Mouse (Mus musculus) forebrain, embryonic 13.5 days (tissue): ENCODE results near the gene Iqck. TPM values are rescaled to one million over a fixed set of nuclear protein-coding genes. Genes with fewer than 3 reads are reported as not detected.

ENCODE experiments used
- ATAC-seq: fragments of 200-750 bp; cut with Nextera tagmentation; 2 replicates; pipeline ENCODE4 v1.8.0; 2017
- H3K27ac ChIP-seq: fragments of 300-500 bp; sonication (generic); 2 replicates; pipeline ENCODE4 v1.5.1; 2015; ENCODE audit warnings: inconsistent platforms, mild to moderate bottlenecking, moderate library complexity
- H3K27me3 ChIP-seq: fragments of 300-500 bp; sonication (generic); 2 replicates; pipeline ENCODE4 v1.6.1; 2015; ENCODE audit warnings: mild to moderate bottlenecking, inconsistent platforms
- H3K36me3 ChIP-seq: fragments of 300-500 bp; sonication (generic); 2 replicates; pipeline ENCODE4 v1.6.1; 2015; ENCODE audit warnings: mild to moderate bottlenecking, inconsistent platforms; ENCODE audit not compliant: poor library complexity, severe bottlenecking
- H3K4me1 ChIP-seq: fragments of 300-500 bp; sonication (generic); 2 replicates; pipeline ENCODE4 v1.6.1; 2015; ENCODE audit warnings: inconsistent platforms
- H3K4me2 ChIP-seq: fragments of 300-500 bp; sonication (generic); 2 replicates; pipeline ENCODE4 v1.6.1; 2015; ENCODE audit warnings: inconsistent platforms, mild to moderate bottlenecking, moderate library complexity
- H3K4me3 ChIP-seq: fragments of 300-500 bp; sonication (generic); 2 replicates; pipeline ENCODE4 v1.5.1; 2015; ENCODE audit warnings: mild to moderate bottlenecking, inconsistent platforms
- H3K9ac ChIP-seq: fragments of 300-500 bp; sonication (generic); 2 replicates; pipeline ENCODE4 v1.6.1; 2015; ENCODE audit warnings: mild to moderate bottlenecking, inconsistent platforms
- H3K9me3 ChIP-seq: fragments of 300-500 bp; sonication (generic); replicated peaks from 2 replicates; pipeline ENCODE4 v1.6.1; 2016; ENCODE audit warnings: inconsistent platforms
- WGBS: fragments of 180-500 bp; shearing (Covaris S2); methylation state at CpG from one replicate; pipeline ENCODE4 v1.1.7; 2015; 5-methylcytosine and 5-hydroxymethylcytosine counted together
- polyA plus RNA-seq: library from polyadenylated mRNA; unstranded; fragments of >200 nt; fragmentation: Nextera tagmentation; extraction: Ambion mirVana; gene quantifications from 2 replicates; pipeline ENCODE4 v1.2.1, GENCODE M21; 2015

The Iqck gene
- polyA plus RNA-seq, 1 experiment from 2014 or later = 3.1 TPM

DNA sequence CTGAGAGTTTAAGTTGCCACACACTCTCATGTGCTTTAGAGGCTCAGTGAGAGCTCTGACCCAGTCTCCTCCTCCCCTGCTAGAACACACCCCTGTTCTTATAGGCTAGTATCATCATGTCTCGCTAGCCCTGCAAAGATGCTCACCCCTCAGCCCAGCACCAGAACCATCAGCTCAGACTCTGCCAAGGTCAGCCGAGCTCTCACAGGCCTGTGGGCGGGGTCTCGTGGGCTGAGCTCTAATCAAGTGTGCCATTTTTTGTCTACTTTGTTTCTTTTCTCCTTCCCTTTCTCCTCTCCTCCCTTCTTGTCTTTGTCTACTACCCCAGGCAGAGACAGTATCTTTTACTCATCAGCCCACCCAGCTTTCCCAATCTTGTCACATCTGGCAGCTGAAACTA, 130.2 kb downstream of the Iqck start:
- WGBS = 78% methylated on average over 4 of the region's 4 CpGs
- Histone ChIP-seq H3K27ac (no peak overlapping the region), H3K9me3 (no peaks in the 10 kb centered on the region), H3K4me3 (no peak overlapping the region), H3K9ac (no peak overlapping the region), H3K27me3 (no peaks in the 10 kb centered on the region), H3K4me2 (no peak overlapping the region), H3K36me3 (peaks cover 37% of the 10 kb centered on the region), H3K4me1 (peaks cover 44% of the 10 kb centered on the region)
- ATAC-seq = no peak

DNA sequence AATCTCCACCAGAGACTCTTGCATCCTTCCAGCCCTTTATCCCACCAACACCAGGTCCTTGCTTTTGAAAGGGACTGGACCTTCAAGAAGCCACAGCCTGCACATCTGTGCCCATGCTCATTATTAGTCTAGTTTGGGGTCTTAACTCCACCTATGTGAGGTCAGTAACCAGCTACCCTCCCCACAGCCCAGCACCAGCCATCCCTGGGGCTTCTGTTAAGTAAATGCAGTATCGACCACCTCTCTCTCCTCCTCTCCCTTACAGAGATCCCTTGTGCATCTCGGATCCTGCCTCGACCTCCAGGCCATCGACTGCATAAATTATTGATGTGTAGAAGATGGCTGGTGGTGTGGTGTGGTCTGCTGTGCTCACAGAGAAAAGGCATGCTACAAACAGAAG, 130.8 kb downstream of the Iqck start:
- H3K9me3 ChIP-seq = no peaks in the 10 kb centered on the region
- H3K27me3 ChIP-seq = no peaks in the 10 kb centered on the region
- H3K4me1 ChIP-seq = peaks cover 50% of the 10 kb centered on the region
- no peak overlapping the region for H3K9ac ChIP-seq
- ATAC-seq = no peak
- no peak overlapping the region for H3K4me2 ChIP-seq
- H3K4me3 ChIP-seq = no peak overlapping the region
- peaks cover 31% of the 10 kb centered on the region for H3K36me3 ChIP-seq
- WGBS = 82% methylated on average over 4 of the region's 4 CpGs
- H3K27ac ChIP-seq = no peak overlapping the region

DNA sequence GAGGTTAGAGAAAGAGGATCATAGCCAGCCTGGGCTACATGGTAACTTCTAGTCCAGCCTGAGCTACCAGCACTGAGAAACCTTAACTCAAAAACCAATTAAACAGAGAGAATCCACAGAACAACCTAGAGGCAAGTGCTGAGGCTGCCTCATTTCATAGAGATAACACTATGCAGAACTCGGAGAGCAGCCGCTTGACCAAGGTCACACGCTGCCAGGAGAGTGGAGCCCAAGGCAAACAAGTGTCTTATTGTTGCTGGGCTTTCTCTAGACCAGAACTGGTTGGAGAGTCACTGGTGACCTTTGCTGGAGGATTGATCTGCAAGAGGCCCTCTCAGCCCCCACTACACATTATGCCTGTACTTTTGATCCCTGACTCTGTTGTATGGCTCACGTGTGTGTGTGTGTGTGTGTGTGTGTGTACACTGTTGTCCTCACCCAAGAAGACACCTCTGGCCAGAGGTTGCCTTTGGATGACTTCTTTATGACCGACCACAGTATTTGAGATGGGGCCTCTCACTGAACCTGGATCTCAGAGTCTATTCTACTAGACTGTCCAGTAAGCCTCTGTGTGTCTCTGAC, 133.8 kb downstream of the Iqck start:
- WGBS = 92% methylated on average over 5 of the region's 5 CpGs
- H3K36me3 ChIP-seq = peaks cover under 1% of the 10 kb centered on the region
- ATAC-seq = no peak
- H3K4me2 ChIP-seq = no peak overlapping the region
- H3K4me1 ChIP-seq = peaks cover 72% of the 10 kb centered on the region
- H3K9ac ChIP-seq = no peak overlapping the region
- H3K4me3 ChIP-seq = no peak overlapping the region
- no peaks in the 10 kb centered on the region for H3K9me3 ChIP-seq
- H3K27ac ChIP-seq = peak overlapping the region; percentile 70
- H3K27me3 ChIP-seq = no peaks in the 10 kb centered on the region

GRCm38 (mm10) chr7:118990282-118990681, 134.7 kb downstream of the Iqck start:
- Histone ChIP-seq H3K36me3 (no peaks in the 10 kb centered on the region), H3K4me1 (peaks cover 78% of the 10 kb centered on the region), H3K9me3 (no peaks in the 10 kb centered on the region), H3K27me3 (no peaks in the 10 kb centered on the region), H3K27ac (peak overlapping the region; percentile 70), H3K9ac (no peak overlapping the region), H3K4me3 (no peak overlapping the region), H3K4me2 (peak overlapping the region; percentile 25)
- 50% methylated on average over 6 of the region's 6 CpGs for WGBS
- ATAC-seq = peak; percentile 12; the same call in 1 of the 2 replicates

- WGBS = 47% methylated on average over 4 of the region's 4 CpGs
- no peaks in the 10 kb centered on the region for H3K36me3 ChIP-seq
- no peak for ATAC-seq
- no peaks in the 10 kb centered on the region for H3K9me3 ChIP-seq
- H3K4me3 ChIP-seq = no peak overlapping the region
- no peak overlapping the region for H3K9ac ChIP-seq
- peak overlapping the region; percentile 90 for H3K4me2 ChIP-seq
- no peaks in the 10 kb centered on the region for H3K27me3 ChIP-seq
- peaks cover 75% of the 10 kb centered on the region for H3K4me1 ChIP-seq
- H3K27ac ChIP-seq = peak overlapping the region; percentile 85; the same call in 1 of the 2 replicates
These were observed 135.9 kb downstream of the Iqck start for GRCm38 (mm10) chr7:118991341-118991884.

DNA sequence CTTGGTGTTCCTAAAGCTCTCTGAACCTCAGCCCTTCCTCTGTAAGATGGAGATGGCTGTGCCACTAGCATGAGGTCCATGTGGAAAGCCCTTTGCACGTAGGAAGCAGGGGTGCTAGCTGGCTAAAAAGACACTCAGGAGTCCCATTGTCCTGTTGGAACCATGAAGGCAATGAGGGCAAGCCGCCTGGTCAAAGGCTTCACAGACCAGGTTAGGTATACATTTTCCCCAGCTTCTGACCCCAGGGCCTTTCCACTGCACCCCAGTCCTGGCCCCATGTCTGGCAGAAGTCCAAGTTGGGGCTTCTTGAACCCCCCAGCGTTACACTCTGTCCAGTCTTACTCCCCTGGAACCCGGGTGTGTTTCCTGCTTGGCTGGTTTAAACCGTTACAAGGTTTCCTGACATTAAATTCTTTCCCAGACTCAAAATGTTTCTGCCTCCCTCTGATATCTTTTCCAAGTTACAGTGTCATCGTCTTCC, 136.6 kb downstream of the Iqck start:
- H3K4me1 ChIP-seq = peaks cover 74% of the 10 kb centered on the region
- H3K9ac ChIP-seq = no peak overlapping the region
- peaks cover 6% of the 10 kb centered on the region; the same call in 1 of the 2 replicates for H3K27me3 ChIP-seq
- H3K36me3 ChIP-seq = no peaks in the 10 kb centered on the region
- H3K4me3 ChIP-seq = peak overlapping the region; percentile 66
- ATAC-seq = no peak
- peak overlapping the region; percentile 85 for H3K27ac ChIP-seq
- H3K9me3 ChIP-seq = no peaks in the 10 kb centered on the region
- H3K4me2 ChIP-seq = peak overlapping the region; percentile 90
- 16% methylated on average over 6 of the region's 6 CpGs for WGBS

DNA sequence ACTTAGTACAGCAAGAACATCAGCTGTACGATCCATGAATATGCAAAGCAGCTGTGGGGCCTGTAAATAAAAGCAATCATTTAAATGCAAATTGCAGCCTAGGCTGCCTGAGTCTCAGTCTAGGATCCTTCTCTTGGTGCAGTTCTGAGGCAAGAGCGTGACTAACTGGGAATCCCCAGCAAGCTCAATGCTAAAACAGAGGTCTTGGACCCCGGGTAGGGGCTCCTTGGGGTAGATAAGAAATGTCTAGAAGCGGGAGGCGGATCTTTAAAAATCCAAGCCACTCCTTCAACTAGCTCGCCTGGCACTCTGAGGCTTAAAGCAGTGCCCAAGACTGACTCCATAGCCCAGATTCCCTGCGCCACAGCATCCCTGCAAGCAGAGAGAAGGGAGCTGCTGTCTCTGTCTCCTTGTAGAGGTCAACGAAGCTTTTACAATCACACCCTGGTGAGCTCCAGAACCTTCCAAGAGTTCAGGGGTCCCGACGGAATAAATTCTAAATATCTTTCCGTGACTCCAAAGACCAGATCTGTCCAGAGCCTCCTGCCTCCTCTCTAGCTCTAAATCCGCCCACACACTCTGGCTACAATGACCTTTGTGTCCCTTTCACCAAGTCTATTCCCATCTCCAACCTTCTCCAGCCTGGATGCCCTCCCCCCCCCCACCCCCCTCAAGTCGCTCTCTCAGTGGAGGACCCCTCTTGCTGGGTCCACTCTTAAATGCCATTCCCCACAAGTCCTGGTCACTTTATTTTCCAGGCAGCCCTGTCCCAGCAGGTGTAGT, 137.3 kb downstream of the Iqck start:
- H3K4me1 ChIP-seq = peaks cover 69% of the 10 kb centered on the region
- H3K9me3 ChIP-seq = no peaks in the 10 kb centered on the region
- 13% methylated on average over 13 of the region's 13 CpGs for WGBS

GRCm38 (mm10) chr7:118993597-118994230, 138.2 kb downstream of the Iqck start:
- Histone ChIP-seq H3K27ac (peak overlapping the region; percentile 85), H3K4me2 (peak overlapping the region; percentile 90), H3K4me1 (peaks cover 67% of the 10 kb centered on the region), H3K9me3 (no peaks in the 10 kb centered on the region), H3K9ac (peak overlapping the region; percentile 79), H3K4me3 (peak overlapping the region; percentile 66), H3K27me3 (peaks cover 6% of the 10 kb centered on the region; the same call in 1 of the 2 replicates), H3K36me3 (no peaks in the 10 kb centered on the region)
- peak; percentile 16 for ATAC-seq
- WGBS = under 1% methylated on average over 26 of the region's 26 CpGs

More for the DNA sequence above, 137.3 kb downstream of the Iqck start:
- H3K27ac ChIP-seq = peak overlapping the region; percentile 85
- ATAC-seq = peak; percentile 23
- H3K9ac ChIP-seq = peak overlapping the region; percentile 79
- peak overlapping the region; percentile 66 for H3K4me3 ChIP-seq
- peak overlapping the region; percentile 90 for H3K4me2 ChIP-seq
- no peaks in the 10 kb centered on the region for H3K36me3 ChIP-seq
- peaks cover 6% of the 10 kb centered on the region; the same call in 1 of the 2 replicates for H3K27me3 ChIP-seq

DNA sequence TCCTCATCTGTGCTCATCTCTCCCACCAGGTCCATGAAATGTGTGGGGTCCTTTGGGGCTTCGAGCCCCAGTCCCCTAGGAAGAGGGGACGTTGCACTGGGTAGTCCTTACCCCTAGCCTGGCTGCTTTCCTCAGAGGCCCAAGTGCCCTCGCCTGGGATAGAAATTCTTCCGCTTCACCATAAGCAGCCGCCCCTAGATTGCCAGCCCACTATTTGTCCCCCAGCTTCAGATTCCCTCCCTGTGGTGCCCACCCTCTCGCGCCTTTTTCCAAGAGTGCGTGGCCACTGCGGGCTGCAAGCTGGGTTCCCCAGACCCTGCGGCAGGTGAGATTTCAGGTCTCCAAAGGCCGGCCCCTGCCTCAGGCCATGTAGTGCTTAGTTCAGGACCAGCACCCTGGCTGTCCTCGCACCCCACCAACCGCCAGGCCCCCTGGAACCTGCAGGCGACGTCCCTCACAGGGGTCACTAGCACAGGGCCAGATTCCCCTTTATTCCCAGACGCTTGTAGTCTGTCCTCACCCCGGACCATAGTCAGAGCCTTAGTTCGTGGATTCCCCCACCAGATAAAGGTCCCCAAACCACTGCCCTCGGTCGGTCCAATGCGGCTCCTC, 138.8 kb downstream of the Iqck start:
- H3K27ac ChIP-seq = peak overlapping the region; percentile 85
- peaks cover 6% of the 10 kb centered on the region; the same call in 1 of the 2 replicates for H3K27me3 ChIP-seq
- WGBS = under 1% methylated on average over 21 of the region's 21 CpGs
- H3K4me1 ChIP-seq = peaks cover 64% of the 10 kb centered on the region
- H3K4me2 ChIP-seq = peak overlapping the region; percentile 90
- H3K36me3 ChIP-seq = no peaks in the 10 kb centered on the region
- peak overlapping the region; percentile 79 for H3K9ac ChIP-seq
- peak overlapping the region; percentile 66 for H3K4me3 ChIP-seq
- H3K9me3 ChIP-seq = no peaks in the 10 kb centered on the region
- ATAC-seq = peak; percentile 4

GRCm38 (mm10) chr7:118995007-118995406, 139.5 kb downstream of the Iqck start, which contains the start of gene Gprc5b:
TSS of gene Gprc5b (minus strand) at chr7:118995211.
- under 1% methylated on average over 24 of the region's 44 CpGs for WGBS
- H3K36me3 ChIP-seq = no peaks in the 10 kb centered on the region
- peaks cover 57% of the 10 kb centered on the region for H3K4me1 ChIP-seq
- H3K4me3 ChIP-seq = peak within 1 kb of the TSS; percentile 66
- ATAC-seq = peak; percentile 82
- H3K9ac ChIP-seq = peak within 1 kb of the TSS; percentile 79
- peak within 1 kb of the TSS; percentile 85 for H3K27ac ChIP-seq
- H3K27me3 ChIP-seq = peaks cover 6% of the 10 kb centered on the region; the same call in 1 of the 2 replicates
- no peaks in the 10 kb centered on the region for H3K9me3 ChIP-seq
- peak within 1 kb of the TSS; percentile 90 for H3K4me2 ChIP-seq

GRCm38 (mm10) chr7:118995671-118996070, 140.1 kb downstream of the Iqck start:
- WGBS = 7% methylated on average over 14 of the region's 14 CpGs
- Histone ChIP-seq H3K36me3 (no peaks in the 10 kb centered on the region), H3K4me3 (peak overlapping the region; percentile 66), H3K27ac (no peak overlapping the region), H3K9ac (peak overlapping the region; percentile 79), H3K27me3 (peaks cover 6% of the 10 kb centered on the region; the same call in 1 of the 2 replicates), H3K4me1 (peaks cover 51% of the 10 kb centered on the region), H3K9me3 (no peaks in the 10 kb centered on the region), H3K4me2 (peak overlapping the region; percentile 90)
- peak; percentile 22 for ATAC-seq
